In genomic region chrX:99873920-99874296, GRCm38 (mm10) we compare ENCODE assay signal across 24 mouse cellular contexts. TPM values are rescaled to one million over a fixed set of nuclear protein-coding genes. Genes with fewer than 3 reads are reported as not detected.
DNase-seq lines count a peak whose midpoint lies in the region; ATAC-seq and TF ChIP-seq lines count a peak whose summit lies in the region.
"Had no signal": no experiment of that assay in that cellular context is flagged by ENCODE, and none has a peak within 500 bp of the region (broad histone marks: within the 10 kb centered on the region; RNA-seq: fewer than 3 reads in every experiment).

No protein-coding gene starts in this region.

- no peak overlapping the region for H3K4me3 ChIP-seq in forebrain, embryonic 16.5 days (replicated peaks; ENCODE audit: low read length)
- no peak overlapping the region for H3K4me3 ChIP-seq in forebrain, embryonic 14.5 days (ENCODE audit: low read depth, low read length)
- H3K4me3 ChIP-seq in heart, embryonic 13.5 days: no peak overlapping the region
- no peak overlapping the region for H3K4me3 ChIP-seq in hindbrain, embryonic 16.5 days (ENCODE audit: low read length)
- H3K4me3 ChIP-seq in hindbrain, embryonic 12.5 days: no peak overlapping the region
- H3K4me3 ChIP-seq in lung, adult 2 months (replicated peaks; ENCODE audit: extremely low read depth, low read depth, low read length): no peak overlapping the region
- H3K4me3 ChIP-seq: embryonic facial prominence, embryonic 15.5 days; limb, embryonic 13.5 days; liver, embryonic 12.5 days had no signal

- no peak overlapping the region for H3K9ac ChIP-seq in forebrain, embryonic 16.5 days (replicated peaks; ENCODE audit: low read depth, low read length)
- H3K9ac ChIP-seq in forebrain, embryonic 14.5 days (ENCODE audit: low read length): no peak overlapping the region
- H3K9ac ChIP-seq in heart, embryonic 13.5 days: no peak overlapping the region
- H3K9ac ChIP-seq in hindbrain, embryonic 16.5 days (ENCODE audit: low read depth, low read length): no peak overlapping the region
- no peak overlapping the region for H3K9ac ChIP-seq in hindbrain, embryonic 12.5 days
- H3K9ac ChIP-seq: embryonic facial prominence, embryonic 15.5 days; limb, embryonic 13.5 days; liver, embryonic 12.5 days had no signal

- TF ChIP-seq CTCF in lung, adult 2 months (IDR thresholded peaks at IDR 0.05; ENCODE audit: insufficient read depth, low read length): no peak

- no peaks in the 10 kb centered on the region for H3K4me1 ChIP-seq in forebrain, embryonic 16.5 days (replicated peaks; ENCODE audit: control insufficient read depth, insufficient read depth, low read length)
- H3K4me1 ChIP-seq in forebrain, embryonic 14.5 days (ENCODE audit: control insufficient read depth, insufficient read depth, low read length): no peaks in the 10 kb centered on the region
- H3K4me1 ChIP-seq in heart, embryonic 13.5 days: peaks cover 19% of the 10 kb centered on the region
- no peaks in the 10 kb centered on the region for H3K4me1 ChIP-seq in hindbrain, embryonic 16.5 days (ENCODE audit: control insufficient read depth, insufficient read depth, low read depth, low read length)
- no peaks in the 10 kb centered on the region for H3K4me1 ChIP-seq in hindbrain, embryonic 12.5 days
- H3K4me1 ChIP-seq in lung, adult 2 months (ENCODE audit: control insufficient read depth, insufficient read depth, low read length): no peaks in the 10 kb centered on the region
- H3K4me1 ChIP-seq: embryonic facial prominence, embryonic 15.5 days; limb, embryonic 13.5 days; liver, embryonic 12.5 days had no signal

- H3K4me2 ChIP-seq in forebrain, embryonic 16.5 days (ENCODE audit: low read length): no peak overlapping the region
- no peak overlapping the region for H3K4me2 ChIP-seq in forebrain, embryonic 14.5 days (ENCODE audit: low read length)
- H3K4me2 ChIP-seq in heart, embryonic 13.5 days: no peak overlapping the region; the same call in 1 of the 2 replicates
- H3K4me2 ChIP-seq in hindbrain, embryonic 16.5 days (ENCODE audit: low read length): no peak overlapping the region
- H3K4me2 ChIP-seq in hindbrain, embryonic 12.5 days (replicated peaks): no peak overlapping the region
- H3K4me2 ChIP-seq: embryonic facial prominence, embryonic 15.5 days; limb, embryonic 13.5 days; liver, embryonic 12.5 days had no signal

- DNase-seq in forebrain, embryonic 14.5 days (ENCODE audit: low spot score): no peak
- DNase-seq in heart, adult 8-10 months (ENCODE audit: low spot score): no peak
- DNase-seq in lung, postnatal 10 days: peak; percentile 15
- no peak for DNase-seq in lung, adult 2 months
- DNase-seq: adrenal gland, postnatal 25 days; cerebellum, adult 11 months; cerebellum, adult 9-11 months; gastrocnemius, postnatal 14 days; kidney, adult 2 months; layer of hippocampus, adult 9-11 months; midbrain, embryonic 14.5 days; thymus, adult 18-20 months; thymus, postnatal 36 days had no signal

- H3K27me3 ChIP-seq in forebrain, embryonic 16.5 days (replicated peaks; ENCODE audit: control insufficient read depth, insufficient read depth, low read length): no peaks in the 10 kb centered on the region
- H3K27me3 ChIP-seq in forebrain, embryonic 14.5 days (replicated peaks; ENCODE audit: control insufficient read depth, insufficient read depth, low read length): no peaks in the 10 kb centered on the region
- H3K27me3 ChIP-seq in heart, embryonic 13.5 days (replicated peaks): peaks cover 2% of the 10 kb centered on the region; the same call in 1 of the 2 replicates
- no peaks in the 10 kb centered on the region for H3K27me3 ChIP-seq in hindbrain, embryonic 16.5 days (replicated peaks; ENCODE audit: control insufficient read depth, insufficient read depth, low read length)
- H3K27me3 ChIP-seq in hindbrain, embryonic 12.5 days: peaks cover 10% of the 10 kb centered on the region; the same call in 1 of the 2 replicates

- no peaks in the 10 kb centered on the region for H3K9me3 ChIP-seq in forebrain, embryonic 16.5 days (ENCODE audit: control insufficient read depth, low read length)
- no peaks in the 10 kb centered on the region for H3K9me3 ChIP-seq in forebrain, embryonic 14.5 days (replicated peaks; ENCODE audit: control insufficient read depth, low read length)
- H3K9me3 ChIP-seq in heart, embryonic 13.5 days: no peaks in the 10 kb centered on the region
- no peaks in the 10 kb centered on the region for H3K9me3 ChIP-seq in hindbrain, embryonic 16.5 days (ENCODE audit: control insufficient read depth, low read length)
- H3K9me3 ChIP-seq in hindbrain, embryonic 12.5 days (replicated peaks): no peaks in the 10 kb centered on the region
- H3K9me3 ChIP-seq: embryonic facial prominence, embryonic 15.5 days; limb, embryonic 13.5 days; liver, embryonic 12.5 days had no signal

- ATAC-seq in forebrain, embryonic 16.5 days: peak; percentile 72
- no peak for ATAC-seq in forebrain, embryonic 14.5 days
- ATAC-seq in heart, embryonic 13.5 days (ENCODE audit: extremely low read depth, insufficient number of reproducible peaks, low FRiP score, low TSS enrichment): no peak; the same call in 1 of the 2 replicates
- ATAC-seq in hindbrain, embryonic 16.5 days: peak; percentile 77; the same call in 1 of the 2 replicates
- ATAC-seq in hindbrain, embryonic 12.5 days (ENCODE audit: low FRiP score): no peak
- ATAC-seq: CD4-positive, CD25-positive, alpha-beta regulatory T cell, adult 4 months; liver, embryonic 12.5 days had no signal

- no peak for TF ChIP-seq POLR2A in lung, adult 2 months (IDR thresholded peaks at IDR 0.05; ENCODE audit: borderline replicate concordance, extremely low read depth, low read depth, low read length)

- no peak overlapping the region for H3K27ac ChIP-seq in forebrain, embryonic 16.5 days (ENCODE audit: low read length)
- no peak overlapping the region for H3K27ac ChIP-seq in forebrain, embryonic 14.5 days (ENCODE audit: low read depth, low read length)
- H3K27ac ChIP-seq in heart, embryonic 13.5 days (replicated peaks): peak overlapping the region; percentile 84
- H3K27ac ChIP-seq in hindbrain, embryonic 16.5 days (ENCODE audit: low read depth, low read length): no peak overlapping the region
- no peak overlapping the region for H3K27ac ChIP-seq in hindbrain, embryonic 12.5 days
- H3K27ac ChIP-seq: embryonic facial prominence, embryonic 15.5 days; kidney, postnatal 0 days; limb, embryonic 13.5 days; liver, embryonic 12.5 days had no signal

- WGBS in forebrain, embryonic 16.5 days: 29% methylated on average over 4 of the region's 4 CpGs
- WGBS in forebrain, embryonic 14.5 days: 42% methylated on average over 4 of the region's 4 CpGs
- WGBS in heart, embryonic 13.5 days: 27% methylated on average over 4 of the region's 4 CpGs
- 42% methylated on average over 4 of the region's 4 CpGs for WGBS in hindbrain, embryonic 16.5 days
- 37% methylated on average over 4 of the region's 4 CpGs for WGBS in hindbrain, embryonic 12.5 days
- WGBS in lung, adult 2 months: 27% methylated on average over 4 of the region's 4 CpGs

- no peaks in the 10 kb centered on the region for H3K36me3 ChIP-seq in forebrain, embryonic 16.5 days (ENCODE audit: control insufficient read depth, insufficient read depth)
- H3K36me3 ChIP-seq in forebrain, embryonic 14.5 days (ENCODE audit: control insufficient read depth, insufficient read depth, low read length): no peaks in the 10 kb centered on the region
- no peaks in the 10 kb centered on the region for H3K36me3 ChIP-seq in heart, embryonic 13.5 days
- H3K36me3 ChIP-seq in hindbrain, embryonic 16.5 days (ENCODE audit: control insufficient read depth, insufficient read depth, low read length): no peaks in the 10 kb centered on the region
- H3K36me3 ChIP-seq in hindbrain, embryonic 12.5 days: no peaks in the 10 kb centered on the region
- H3K36me3 ChIP-seq: embryonic facial prominence, embryonic 15.5 days; limb, embryonic 13.5 days; liver, embryonic 12.5 days had no signal

RNA-seq across cellular contexts. Expression of gene Tmem28, which starts 53.1 kb away (rescaled TPM):
- 1.4 and 2.2 TPM in 2 replicates for polyA plus RNA-seq in forebrain, embryonic 16.5 days (2015; fragmentation: Nextera tagmentation; extraction: Ambion mirVana)
- polyA plus RNA-seq in forebrain, embryonic 14.5 days (2014; fragmentation: Nextera tagmentation; extraction: Ambion mirVana): 2.0 and 2.3 TPM in 2 replicates
- polyA plus RNA-seq in heart, embryonic 13.5 days (2015; fragmentation: Nextera tagmentation; extraction: Ambion mirVana): 0.04 TPM in 1 of 2 replicates, not detected in the other
- total RNA-seq in heart, adult 8-10 months (2022): under 1 TPM in 2 of 4 experiments, not detected in 2; 0.09 to 0.11 TPM
- polyA plus RNA-seq in hindbrain, embryonic 16.5 days (2015; fragmentation: Nextera tagmentation; extraction: Ambion mirVana): 1.9 and 2.0 TPM in 2 replicates
- polyA plus RNA-seq in hindbrain, embryonic 12.5 days (2016; fragmentation: Nextera tagmentation; extraction: Ambion mirVana): 0.65 and 1.0 TPM in 2 replicates
- 2.2 and 3.4 TPM in 2 replicates for polyA plus RNA-seq in lung, adult 2 months (2012; rRNA removed)
- total RNA-seq: common myeloid progenitor, adult 5-6 weeks; megakaryocyte-erythroid progenitor cell, adult 5-6 weeks had no signal
- polyA plus RNA-seq: CD4-positive, CD25-positive, alpha-beta regulatory T cell, adult 4 months; kidney, postnatal 0 days; liver, embryonic 12.5 days had no signal

Comparison
In these comparisons a context has a peak if more than half of its experiments do, and no peak if none do; other contexts are left out.
1. ATAC-seq: peak in forebrain, embryonic 16.5 days (single experiment) and hindbrain, embryonic 16.5 days (single experiment); none in forebrain, embryonic 14.5 days (single experiment), heart, embryonic 13.5 days (single experiment) and hindbrain, embryonic 12.5 days (single experiment).